Mouse (Mus musculus) intestine, postnatal 0 days (tissue): ENCODE results near the gene Stx3. TPM values are rescaled to one million over a fixed set of nuclear protein-coding genes. Genes with fewer than 3 reads are reported as not detected.

ENCODE experiments used
- ATAC-seq: fragments of 200-750 bp; cut with Nextera tagmentation; 2 replicates; pipeline ENCODE4 v1.8.0; 2017; ENCODE audit warnings: mild to moderate bottlenecking, moderate TSS enrichment, moderate library complexity
- H3K27ac ChIP-seq: fragments of 300-500 bp; sonication (generic); 2 replicates; pipeline ENCODE4 v1.5.1; 2014; ENCODE audit warnings: mild to moderate bottlenecking, low read depth, low read length, moderate library complexity
- H3K27me3 ChIP-seq: fragments of 300-500 bp; sonication (generic); replicated peaks from 2 replicates; pipeline ENCODE4 v1.6.1; 2014; ENCODE audit warnings: low read length, mixed read lengths; ENCODE audit not compliant: control insufficient read depth, insufficient read depth
- H3K36me3 ChIP-seq: fragments of 300-500 bp; sonication (generic); 2 replicates; pipeline ENCODE4 v1.6.1; 2014; ENCODE audit warnings: mild to moderate bottlenecking, moderate library complexity; ENCODE audit not compliant: control insufficient read depth, insufficient read depth
- H3K4me1 ChIP-seq: fragments of 300-500 bp; sonication (generic); replicated peaks from 2 replicates; pipeline ENCODE4 v1.6.1; 2014; ENCODE audit warnings: antibody characterized with exemption, low read length, mixed read lengths; ENCODE audit not compliant: control insufficient read depth, insufficient read depth
- H3K4me2 ChIP-seq: fragments of 300-500 bp; sonication (generic); replicated peaks from 2 replicates; pipeline ENCODE4 v1.6.1; 2014; ENCODE audit warnings: low read depth, mild to moderate bottlenecking, moderate library complexity
- H3K4me3 ChIP-seq: fragments of 300-500 bp; sonication (generic); 2 replicates; pipeline ENCODE4 v1.5.1; 2014; ENCODE audit warnings: low read depth, low read length
- H3K9ac ChIP-seq: fragments of 300-500 bp; sonication (generic); 2 replicates; pipeline ENCODE4 v1.6.1; 2014; ENCODE audit warnings: mild to moderate bottlenecking, low read depth, low read length
- H3K9me3 ChIP-seq: fragments of 300-500 bp; sonication (generic); 2 replicates; pipeline ENCODE4 v1.6.1; 2016; ENCODE audit warnings: mixed run types; ENCODE audit not compliant: control insufficient read depth
- CTCF ChIP-seq: sonication (generic); IDR thresholded peaks from 2 replicates; pipeline ENCODE4 v1.5.1; 2016; ENCODE audit warnings: low read depth, mild to moderate bottlenecking, control low read depth, antibody characterized with exemption, moderate library complexity
- WGBS: fragments of 180-500 bp; shearing (Covaris S2); extraction: QIAGEN DNeasy Blood & Tissue Kit; methylation state at CpG from one replicate; pipeline ENCODE4 v1.1.7; 2014; 5-methylcytosine and 5-hydroxymethylcytosine counted together
- polyA plus RNA-seq: library from polyadenylated mRNA; unstranded; fragments of >200 nt; fragmentation: Nextera tagmentation; extraction: Ambion mirVana; gene quantifications from 2 replicates; pipeline ENCODE4 v1.2.1, GENCODE M21; 2015

The Stx3 gene
- polyA plus RNA-seq, 1 experiment from 2014 or later = 125 TPM

GRCm38 (mm10) chr19:11794447-11794846 lies 24.8 kb downstream of the Stx3 start:
- peaks cover 3% of the 10 kb centered on the region for H3K4me1 ChIP-seq
- ATAC-seq = peak; percentile 84
- 43% methylated on average over 6 of the region's 6 CpGs for WGBS
- peak; percentile 50 for TF ChIP-seq CTCF
- H3K9me3 ChIP-seq = no peaks in the 10 kb centered on the region
- no peaks in the 10 kb centered on the region for H3K27me3 ChIP-seq
- H3K27ac ChIP-seq = peak overlapping the region; percentile 50
- 0 out of 2 replicates have a peak overlapping the region, but pooled peaks have one; percentile 30 for H3K4me2 ChIP-seq
- H3K4me3 ChIP-seq = no peak overlapping the region
- H3K9ac ChIP-seq = no peak overlapping the region
- peaks cover 6% of the 10 kb centered on the region; the same call in 1 of the 2 replicates for H3K36me3 ChIP-seq

DNA sequence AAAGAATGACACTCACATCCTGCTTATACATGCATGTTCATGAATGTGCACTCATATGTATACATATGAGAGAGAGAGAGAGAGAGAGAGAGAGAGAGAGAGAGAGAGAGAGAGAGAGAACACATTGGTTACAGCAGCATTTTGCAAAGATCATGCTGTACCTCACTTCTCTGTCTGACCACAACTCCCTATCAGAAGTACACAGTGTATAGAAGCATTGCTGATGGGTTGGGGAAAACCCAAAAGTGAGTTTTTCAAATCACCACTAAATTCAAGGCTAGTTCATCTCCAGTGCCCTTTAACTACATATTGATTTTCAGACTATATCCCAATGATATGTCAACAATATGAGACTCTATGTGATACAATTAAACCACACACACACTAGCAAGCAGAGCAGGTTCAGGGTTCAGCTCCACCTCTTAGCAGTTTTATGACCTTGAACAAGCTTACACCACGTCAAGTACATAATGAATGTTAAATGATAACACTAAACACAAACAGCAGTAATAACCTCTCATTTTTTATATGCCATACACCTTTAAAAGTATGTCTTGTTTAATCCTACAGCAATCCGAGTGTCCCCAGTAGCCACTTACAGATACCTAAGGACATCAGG lies 25.4 kb downstream of the Stx3 start:
- peak overlapping the region; percentile 50 for H3K27ac ChIP-seq
- WGBS = 46% methylated on average over 2 of the region's 2 CpGs
- no peak for TF ChIP-seq CTCF

DNA sequence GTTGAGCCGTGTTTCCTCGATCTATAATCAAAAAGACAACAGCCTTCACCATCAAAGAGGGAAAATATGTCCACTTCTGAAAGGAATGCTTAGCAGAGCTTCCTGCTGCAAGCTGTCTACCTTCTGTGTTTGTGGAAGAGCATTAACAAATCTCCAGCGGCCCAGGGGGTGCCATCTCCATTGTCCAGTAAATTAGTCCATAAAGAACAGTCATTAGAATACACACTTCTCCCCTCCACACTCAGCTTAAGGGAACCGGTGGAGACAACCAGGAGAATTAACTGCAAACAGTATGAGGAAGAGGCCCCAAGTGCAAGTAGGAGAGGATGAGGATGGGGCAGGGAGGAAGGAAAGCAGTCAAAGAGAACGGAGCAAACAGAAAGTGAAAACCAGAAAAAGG lies 27.4 kb downstream of the Stx3 start:
- H3K9ac ChIP-seq = no peak overlapping the region
- 73% methylated on average over 5 of the region's 5 CpGs for WGBS
- ATAC-seq = no peak

More for the DNA sequence above, 25.4 kb downstream of the Stx3 start:
- Histone ChIP-seq H3K9me3 (no peaks in the 10 kb centered on the region), H3K4me1 (peaks cover 3% of the 10 kb centered on the region), H3K9ac (no peak overlapping the region), H3K4me2 (0 out of 2 replicates have a peak overlapping the region, but pooled peaks have one; percentile 30), H3K27me3 (no peaks in the 10 kb centered on the region), H3K36me3 (peaks cover 12% of the 10 kb centered on the region; the same call in 1 of the 2 replicates), H3K4me3 (no peak overlapping the region)
- peak; percentile 62 for ATAC-seq

DNA sequence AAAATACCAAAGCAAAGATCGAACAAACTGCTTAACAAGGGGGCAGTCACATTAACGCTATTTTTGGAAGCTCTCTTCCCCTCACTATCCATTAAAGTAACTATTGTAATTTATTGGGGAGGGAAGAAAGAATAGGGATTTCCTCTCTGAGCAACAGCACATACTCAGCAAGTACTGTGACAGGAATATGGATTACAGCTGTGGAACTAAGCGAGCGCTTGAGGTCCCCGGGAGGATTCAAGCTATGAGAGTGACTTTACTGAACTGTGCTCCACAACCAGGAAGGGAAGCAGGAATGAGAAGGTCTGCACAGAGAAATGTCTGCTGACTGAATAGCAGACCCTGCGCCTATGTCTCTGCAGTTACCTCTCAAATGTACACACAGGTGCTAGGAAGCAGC lies 30.3 kb downstream of the Stx3 start:
- Histone ChIP-seq H3K27me3 (no peaks in the 10 kb centered on the region), H3K4me1 (no peaks in the 10 kb centered on the region; the same call in 1 of the 2 replicates), H3K36me3 (peaks cover 43% of the 10 kb centered on the region), H3K27ac (no peak overlapping the region), H3K9ac (no peak overlapping the region), H3K9me3 (no peaks in the 10 kb centered on the region), H3K4me3 (no peak overlapping the region), H3K4me2 (no peak overlapping the region)
- ATAC-seq = no peak
- WGBS = 80% methylated on average over 6 of the region's 6 CpGs
- TF ChIP-seq CTCF = no peak

More for the DNA sequence above, 27.4 kb downstream of the Stx3 start:
- Histone ChIP-seq H3K4me1 (peaks cover 3% of the 10 kb centered on the region), H3K9me3 (no peaks in the 10 kb centered on the region), H3K27me3 (no peaks in the 10 kb centered on the region), H3K4me3 (no peak overlapping the region), H3K27ac (no peak overlapping the region), H3K4me2 (no peak overlapping the region), H3K36me3 (peaks cover 24% of the 10 kb centered on the region)
- no peak for TF ChIP-seq CTCF

- Histone ChIP-seq H3K4me1 (no peaks in the 10 kb centered on the region; the same call in 1 of the 2 replicates), H3K9me3 (no peaks in the 10 kb centered on the region), H3K4me3 (no peak overlapping the region), H3K27ac (no peak overlapping the region), H3K36me3 (peaks cover 52% of the 10 kb centered on the region), H3K9ac (no peak overlapping the region), H3K4me2 (no peak overlapping the region), H3K27me3 (no peaks in the 10 kb centered on the region)
- no peak for ATAC-seq
- TF ChIP-seq CTCF = no peak
- 94% methylated on average over 6 of the region's 6 CpGs for WGBS
Observed at GRCm38 (mm10) chr19:11787826-11788225, 31.4 kb downstream of the Stx3 start.

DNA sequence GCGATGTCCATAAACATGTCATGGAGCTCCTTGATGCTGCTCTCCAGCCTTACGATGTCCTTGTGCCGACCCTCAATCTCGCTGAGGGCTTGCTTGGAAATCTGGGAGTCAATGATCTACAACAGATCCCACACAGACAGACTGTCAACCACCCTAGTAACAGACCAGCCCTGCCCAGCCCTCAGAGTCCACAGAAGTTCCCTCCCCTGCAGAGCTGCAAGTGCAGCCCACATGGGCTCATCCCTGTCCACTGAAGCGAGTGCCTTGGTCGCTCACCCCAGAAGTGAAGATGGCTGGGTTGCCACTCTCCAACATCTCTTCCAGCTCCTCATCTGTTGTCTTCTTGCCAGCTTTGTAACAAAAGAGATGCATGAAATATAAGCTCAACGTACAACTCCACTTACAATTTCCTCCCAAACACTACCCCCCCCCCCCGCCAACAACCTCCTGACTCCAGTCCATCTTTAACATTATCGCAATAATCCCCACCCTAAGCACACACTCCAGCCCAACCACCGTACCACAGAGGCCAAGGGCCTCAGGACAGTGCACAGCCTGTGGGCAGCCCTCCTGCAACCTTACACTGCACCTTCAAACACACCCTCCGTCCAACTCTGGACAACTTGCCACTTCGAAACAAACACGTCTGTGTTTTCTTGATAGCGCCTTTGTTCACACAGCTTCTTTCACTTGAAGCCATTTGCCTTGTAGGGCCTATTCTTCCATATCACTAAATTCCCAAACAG lies 33.6 kb downstream of the Stx3 start:
- H3K27me3 ChIP-seq = no peaks in the 10 kb centered on the region

More for the DNA sequence above, 33.6 kb downstream of the Stx3 start:
- 91% methylated on average over 14 of the region's 14 CpGs for WGBS
- Histone ChIP-seq H3K4me2 (no peak overlapping the region), H3K36me3 (peaks cover 57% of the 10 kb centered on the region), H3K4me1 (no peaks in the 10 kb centered on the region; the same call in 1 of the 2 replicates), H3K4me3 (no peak overlapping the region), H3K27ac (no peak overlapping the region), H3K9me3 (no peaks in the 10 kb centered on the region), H3K9ac (no peak overlapping the region)
- no peak for ATAC-seq
- TF ChIP-seq CTCF = no peak
